Mouse (Mus musculus) T-cell, adult 66 days (primary cell): Measurements from ENCODE around the gene Sp9. TPM values are rescaled to one million over a fixed set of nuclear protein-coding genes. Genes with fewer than 3 reads are reported as not detected.

ENCODE experiments used
- total RNA-seq, 2 experiments: library from RNA; stranded (reverse); gene quantifications; 3 replicates in 1 of 2; 4 replicates in 1 of 2; pipeline ENCODE4 v1.2.4; 2023

Gene Sp9
- not detected for total RNA-seq

GRCm38 (mm10) chr2:73271459-73272161, at the start of gene Sp9:
TSS of gene Sp9 (plus strand) at chr2:73271925.

GRCm38 (mm10) chr2:73312152-73313116, 40.7 kb downstream of the Sp9 start, which contains the start of the genes Scrn3 and Cir1:
TSS of gene Scrn3 (plus strand) at chr2:73312601.
TSS of gene Cir1 (minus strand) at chr2:73312701.

Other genes with a start within 250 kb of the Sp9 start
- gene Ola1, start 53.0 kb upstream of the Sp9 start, total RNA-seq: 10 to 100 TPM; 38.4 to 45.3 TPM
- 1 to 10 TPM; 4.0 to 5.8 TPM for gene Scrn3, start 40.7 kb downstream of the Sp9 start, total RNA-seq
- 10 to 100 TPM; 30.2 to 34.3 TPM for gene Cir1, start 40.8 kb downstream of the Sp9 start, total RNA-seq
- gene Gpr155, start 114.6 kb downstream of the Sp9 start, total RNA-seq: 10 to 100 TPM; 12.8 to 12.9 TPM